Mouse (Mus musculus) regulatory T cell (primary cell): ENCODE results near the gene Gm7073.

Experiments
- in situ Hi-C: fragments of 300-600 bp; cut with MboI, MseI; formaldehyde crosslinking; loops from one replicate; pipeline ENCODE4 v1.15.1; 2025; ENCODE audit warnings: high pct_unique_total_duplicates

The Gm7073 gene

GRCm38 (mm10) chrX:60539149-60539548 lies at the start of gene Gm7073:
TSS of gene Gm7073 (minus strand) at chrX:60539249.
- in situ Hi-C loops: no loop called here

DNA sequence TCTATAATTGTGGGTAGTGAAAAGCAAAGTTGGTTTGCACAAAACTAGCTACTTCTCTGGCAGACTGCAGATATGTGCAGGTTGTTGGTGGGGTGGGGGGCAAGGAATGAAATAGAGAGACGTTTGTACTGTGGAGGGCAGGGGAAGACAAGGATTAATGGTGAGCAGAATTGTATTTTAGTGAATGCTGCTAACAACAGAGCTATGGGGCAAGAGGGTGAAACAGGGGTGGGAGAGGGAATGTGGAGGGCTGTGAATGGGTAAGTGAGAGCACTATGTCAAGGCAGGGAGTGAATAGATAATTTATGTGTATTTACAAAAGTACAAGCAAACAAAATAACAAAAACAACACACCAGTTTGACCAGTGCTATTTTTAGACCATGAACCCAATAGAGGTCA lies 31.5 kb upstream of the Gm7073 start:
- in situ Hi-C loops: no loop called here

- in situ Hi-C loops: no loop called here
Measured at GRCm38 (mm10) chrX:60569047-60569446, 30.0 kb upstream of the Gm7073 start.

GRCm38 (mm10) chrX:60555242-60555641 lies 16.2 kb upstream of the Gm7073 start:
- in situ Hi-C loops: no loop called here

DNA sequence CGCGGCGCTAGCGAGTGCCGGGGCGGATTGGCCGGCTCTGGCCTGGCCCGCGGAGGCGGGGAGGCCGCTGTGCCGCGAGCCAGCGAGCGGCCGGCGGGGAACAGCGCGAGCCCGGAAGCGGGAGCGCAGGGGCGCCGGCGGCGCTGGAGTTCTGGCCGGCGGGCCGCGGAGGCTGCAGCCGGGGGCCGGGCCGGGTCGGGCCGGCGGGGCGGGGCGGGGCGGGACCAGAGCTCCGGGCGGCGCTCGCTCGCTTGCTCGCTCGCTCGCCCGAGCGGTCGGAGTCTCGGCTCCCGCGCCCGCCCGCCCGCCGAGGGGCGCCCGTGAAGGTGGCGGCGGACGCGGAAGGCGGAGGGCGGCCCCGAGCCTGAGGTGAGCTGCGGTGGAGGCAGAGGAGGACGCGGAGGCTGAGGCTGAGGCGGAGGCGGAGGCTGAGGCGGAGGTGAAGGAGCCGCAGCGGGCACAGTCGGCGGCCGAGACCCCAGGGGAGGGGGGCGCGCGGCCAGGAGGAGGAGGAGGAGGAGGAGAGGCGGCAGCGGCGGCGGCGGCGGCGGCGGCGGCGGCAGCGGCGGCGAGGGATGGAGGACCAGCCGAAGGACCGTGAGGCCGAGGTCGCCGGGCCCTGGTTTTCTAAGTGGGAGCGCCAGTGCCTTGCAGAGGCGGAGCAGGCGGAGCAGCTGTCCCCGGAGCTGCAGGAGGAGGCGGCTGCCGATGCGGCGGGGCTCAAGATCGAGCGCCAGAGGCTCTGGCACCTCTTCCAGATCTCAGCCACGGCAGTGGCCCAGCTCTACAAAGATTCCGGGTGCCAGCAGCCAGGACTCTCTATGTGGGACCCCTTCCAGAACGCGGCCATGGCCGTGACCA lies 8.6 kb upstream of the Gm7073 start:
- in situ Hi-C loops: no loop called here

- in situ Hi-C loops: no loop called here
Measured at GRCm38 (mm10) chrX:60547098-60547443, 8.0 kb upstream of the Gm7073 start.

GRCm38 (mm10) chrX:60545906-60546305 lies 6.9 kb upstream of the Gm7073 start:
- in situ Hi-C loops: no loop called here

- in situ Hi-C loops: no loop called here
Measured at GRCm38 (mm10) chrX:60545444-60545843, 6.4 kb upstream of the Gm7073 start.

- in situ Hi-C loops: no loop called here
Measured at GRCm38 (mm10) chrX:60544098-60544497, 5.0 kb upstream of the Gm7073 start.

DNA sequence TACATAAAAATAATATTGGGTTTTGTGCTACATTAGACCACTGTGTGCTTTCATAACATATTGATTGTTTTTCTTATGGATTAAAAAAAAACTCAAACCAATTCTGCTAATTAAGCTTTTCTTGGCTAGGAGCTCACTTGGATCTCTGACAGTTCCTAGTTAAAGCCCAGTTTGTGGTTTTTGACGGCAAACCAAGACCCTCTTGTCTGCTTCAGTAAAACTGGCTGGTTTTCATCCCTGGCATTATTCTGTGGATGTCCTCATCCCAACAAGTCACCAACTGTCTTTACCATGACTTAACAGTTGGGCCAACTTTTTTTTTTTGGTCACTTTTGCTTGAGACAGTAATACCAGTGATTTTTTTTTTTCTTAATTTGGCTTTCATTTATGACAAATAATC lies 3.9 kb upstream of the Gm7073 start:
- in situ Hi-C loops: no loop called here

- in situ Hi-C loops: no loop called here
Measured at GRCm38 (mm10) chrX:60503995-60504394, 35.1 kb downstream of the Gm7073 start.

- in situ Hi-C loops: no loop called here
Measured at GRCm38 (mm10) chrX:60497750-60498149, 41.3 kb downstream of the Gm7073 start.

GRCm38 (mm10) chrX:60495308-60495707 lies 43.7 kb downstream of the Gm7073 start:
- in situ Hi-C loops: no loop called here

GRCm38 (mm10) chrX:60463786-60464185 lies 75.3 kb downstream of the Gm7073 start:
- in situ Hi-C loops: no loop called here

DNA sequence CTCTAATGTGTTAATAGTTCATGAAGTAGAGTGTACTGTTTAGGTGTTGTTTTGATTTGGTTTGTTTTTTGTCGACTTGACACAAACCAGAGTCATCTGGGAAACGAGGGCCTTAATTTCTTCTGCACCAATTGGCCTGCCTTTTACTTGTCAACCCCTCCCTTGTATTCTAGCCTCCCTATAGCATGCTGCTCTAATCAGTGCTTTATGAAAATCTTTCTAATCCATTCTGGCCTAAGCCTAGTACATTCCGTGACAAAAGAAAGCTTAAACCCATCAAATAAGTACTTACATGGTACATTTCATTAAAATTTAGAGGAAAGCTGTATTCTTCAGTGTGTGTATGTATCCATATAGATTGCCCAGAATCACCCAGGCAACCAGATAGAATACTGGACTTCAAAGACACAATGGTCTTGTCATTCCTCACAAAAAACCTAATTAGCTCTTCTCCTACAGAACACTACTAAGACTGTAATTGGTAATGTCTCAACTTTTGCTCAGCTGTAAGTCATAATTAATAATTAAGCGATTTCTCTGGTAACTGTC lies 124.4 kb downstream of the Gm7073 start:
- in situ Hi-C loops: no loop called here

DNA sequence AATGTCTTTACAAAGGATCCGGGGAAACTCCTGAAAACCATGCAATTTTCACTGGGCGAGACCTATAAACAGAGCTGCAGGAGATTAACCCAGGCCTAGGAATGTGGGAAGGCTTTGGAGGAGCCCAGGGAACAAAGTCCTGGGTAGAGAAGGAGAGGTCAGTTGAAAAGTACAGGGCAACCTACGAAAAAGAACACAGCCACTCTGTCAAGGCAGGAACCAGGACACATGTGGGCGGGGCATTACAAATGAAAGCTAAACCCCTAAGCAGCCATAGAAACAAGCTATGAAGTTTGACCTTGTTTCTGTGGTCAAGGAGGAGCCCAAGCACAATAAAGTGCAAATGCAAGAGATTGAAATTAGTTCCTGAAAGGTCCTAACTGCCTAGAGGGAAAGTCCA lies 133.4 kb downstream of the Gm7073 start:
- in situ Hi-C loops: no loop called here

DNA sequence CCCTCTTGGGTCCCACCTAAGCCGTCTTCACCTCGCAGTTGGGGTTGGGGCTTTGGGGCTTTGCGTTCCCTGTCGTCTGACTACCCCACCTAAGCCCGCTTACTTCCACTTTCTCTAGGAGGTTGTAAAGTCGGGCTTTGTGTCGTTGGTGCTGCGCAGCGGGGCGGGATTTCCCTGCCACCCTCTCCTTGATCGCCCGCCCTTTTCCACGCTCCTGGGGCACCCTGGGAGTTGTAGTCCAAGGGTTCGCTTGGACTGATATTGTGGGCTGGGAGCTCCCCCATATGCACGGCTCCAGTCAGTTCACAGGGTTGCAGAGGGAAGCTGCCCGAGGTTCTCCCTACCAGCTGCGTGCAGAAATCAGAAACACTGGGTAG lies 134.4 kb downstream of the Gm7073 start:
- in situ Hi-C loops: no loop called here

DNA sequence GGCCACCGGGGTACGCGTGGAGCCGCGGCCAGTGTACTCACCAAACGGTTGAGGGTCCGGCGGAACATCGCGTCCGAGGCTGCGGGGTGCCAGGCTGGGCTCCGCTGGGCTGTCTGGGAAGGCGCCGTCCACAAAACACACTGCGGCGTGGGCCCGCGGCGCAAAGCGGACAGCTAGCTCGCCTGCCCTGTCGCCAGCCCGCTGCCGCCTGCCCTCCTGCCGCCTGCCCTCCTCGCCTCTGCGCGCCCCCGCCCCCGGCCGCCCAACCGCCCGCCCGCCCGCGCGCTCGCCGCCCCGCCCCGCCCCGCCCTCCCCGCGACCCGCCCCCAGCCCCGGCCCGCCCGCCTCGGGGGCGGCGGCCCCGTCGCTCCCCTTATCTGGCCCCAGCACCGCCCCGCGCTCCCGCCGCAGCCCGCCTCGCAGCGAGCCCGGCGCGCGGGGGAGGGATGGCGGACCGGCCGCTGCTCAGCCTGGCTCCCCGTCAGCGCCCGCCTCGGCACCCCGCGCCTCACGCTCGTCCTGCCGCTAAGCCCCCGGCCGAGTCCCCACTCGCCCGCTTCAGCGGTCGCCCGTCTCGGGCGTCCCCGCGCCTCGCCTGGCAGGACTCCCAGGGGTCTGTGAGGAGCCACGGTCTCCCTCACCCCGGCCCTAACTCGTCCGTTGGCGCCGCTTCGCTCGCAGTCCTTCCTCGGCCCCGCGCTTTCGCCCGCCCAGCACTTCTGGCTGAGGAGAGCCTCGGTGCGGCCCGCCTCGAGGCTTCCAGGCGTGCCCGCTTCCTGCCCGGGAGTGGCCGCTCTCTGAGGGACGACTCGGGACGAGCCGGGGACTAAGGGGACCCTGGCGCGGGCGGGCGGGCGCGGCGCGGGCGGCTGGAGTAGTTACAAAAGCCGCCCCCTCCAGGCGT lies 135.0 kb downstream of the Gm7073 start:
- in situ Hi-C loops: no loop called here

- in situ Hi-C loops: no loop called here
Measured at GRCm38 (mm10) chrX:60403062-60403763, 135.8 kb downstream of the Gm7073 start.

GRCm38 (mm10) chrX:60394292-60394691 lies 144.8 kb downstream of the Gm7073 start:
- in situ Hi-C loops: no loop called here

- in situ Hi-C loops: no loop called here
Measured at GRCm38 (mm10) chrX:60386852-60387251, 152.2 kb downstream of the Gm7073 start.
